Mouse (Mus musculus): ENCODE measurements around the gene Pnma1. TPM values are rescaled to one million over a fixed set of nuclear protein-coding genes. Genes with fewer than 3 reads are reported as not detected.

The Pnma1 gene
- total RNA-seq, 2 experiments from 2014 or later: 0.26 to 0.36 TPM

DNA sequence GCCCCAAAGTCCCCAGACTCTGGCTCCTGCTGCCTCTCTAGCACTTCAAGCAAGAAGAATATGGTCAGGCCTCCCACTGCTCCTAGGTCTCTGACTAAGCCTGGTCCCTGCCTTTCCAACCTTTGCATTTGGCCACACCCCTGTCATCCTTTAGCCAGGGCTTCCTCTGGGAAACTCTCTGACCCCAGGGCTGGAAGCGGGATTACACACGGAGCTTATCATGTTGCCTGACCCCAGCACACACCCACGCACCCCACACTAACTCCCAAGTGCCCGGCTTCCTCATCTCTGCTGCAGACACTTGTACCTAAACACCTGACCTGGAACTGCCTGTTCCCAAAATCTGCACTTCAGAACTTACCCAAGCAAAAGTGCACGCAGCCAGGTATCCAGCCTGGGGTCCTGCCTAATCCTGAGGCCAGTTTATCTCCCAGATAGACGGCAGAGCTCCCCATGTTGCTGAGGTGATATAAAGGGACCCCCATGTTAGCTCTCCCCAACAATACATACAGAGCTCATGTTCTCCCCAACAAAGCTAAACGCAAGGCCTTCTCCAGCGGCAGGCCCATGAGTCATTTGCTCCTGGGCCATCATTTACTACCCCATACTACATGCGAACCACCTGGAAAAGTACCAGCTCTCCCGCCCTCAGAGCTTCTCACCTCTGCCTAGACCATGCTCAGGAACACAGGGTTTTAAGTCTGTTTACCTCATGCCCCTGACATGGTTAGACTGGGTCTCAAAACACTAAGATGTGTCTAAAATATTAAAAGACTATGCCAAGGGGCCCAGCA, 30.6 kb upstream of the Pnma1 start:
- no peak for DNase-seq (ENCODE audit: low spot score in 2 of 2)

- no peak for DNase-seq (ENCODE audit: low spot score in 2 of 2)
Observed at GRCm38 (mm10) chr12:84178052-84178451, 29.8 kb upstream of the Pnma1 start.

DNA sequence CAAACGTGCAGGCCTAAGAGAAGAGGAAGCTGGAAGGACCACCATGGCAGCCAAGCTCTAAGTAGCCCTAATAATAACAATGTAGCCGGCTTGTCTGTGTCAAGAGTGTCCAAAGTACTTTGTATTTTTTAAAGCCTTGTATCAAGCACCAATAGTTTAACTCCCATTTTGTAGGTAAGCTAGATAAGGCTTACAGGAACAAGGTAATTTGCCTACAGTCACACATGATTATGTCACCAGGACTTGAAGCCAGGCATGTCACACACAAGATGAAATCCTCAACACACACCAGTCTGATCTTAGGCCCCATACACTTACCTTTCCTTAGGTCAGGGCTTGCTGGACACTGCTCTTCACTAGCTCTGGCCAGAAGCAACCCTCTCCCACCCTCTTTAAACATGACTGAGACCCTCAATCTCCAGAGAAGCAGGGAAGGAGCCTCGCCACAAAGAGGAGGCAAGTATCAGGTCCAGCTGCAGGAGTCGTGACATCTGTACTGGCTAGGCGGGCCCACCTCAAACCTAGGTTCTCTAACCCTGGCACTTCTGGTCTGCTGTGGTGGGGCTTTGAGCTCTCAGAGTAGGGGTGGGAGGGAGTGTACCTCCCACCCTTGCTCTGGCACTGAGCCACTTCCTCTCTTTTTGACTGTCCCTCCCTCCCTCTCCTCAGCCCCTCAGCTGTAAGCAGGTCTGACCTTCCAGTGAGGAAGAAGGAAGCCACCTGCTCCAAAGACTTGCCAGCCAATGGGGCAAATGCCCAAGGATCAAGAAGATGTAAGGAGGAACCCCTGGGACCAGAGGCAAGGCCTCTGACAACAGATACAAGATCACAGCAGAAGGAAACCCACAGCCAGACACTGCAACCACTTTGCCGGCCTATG, 28.8 kb upstream of the Pnma1 start:
- DNase-seq (ENCODE audit: low spot score in 2 of 2): no peak

GRCm38 (mm10) chr12:84176126-84176769, 28.0 kb upstream of the Pnma1 start:
- DNase-seq (ENCODE audit: low spot score in 2 of 2): no peak

GRCm38 (mm10) chr12:84175659-84176061, 27.4 kb upstream of the Pnma1 start:
- peak; percentile 84 to 86 for DNase-seq (ENCODE audit: low spot score in 2 of 2)

- DNase-seq (ENCODE audit: low spot score in 2 of 2): peak in 1 of 2 experiments; percentile 46
Observed at GRCm38 (mm10) chr12:84174871-84175270, 26.6 kb upstream of the Pnma1 start.

DNA sequence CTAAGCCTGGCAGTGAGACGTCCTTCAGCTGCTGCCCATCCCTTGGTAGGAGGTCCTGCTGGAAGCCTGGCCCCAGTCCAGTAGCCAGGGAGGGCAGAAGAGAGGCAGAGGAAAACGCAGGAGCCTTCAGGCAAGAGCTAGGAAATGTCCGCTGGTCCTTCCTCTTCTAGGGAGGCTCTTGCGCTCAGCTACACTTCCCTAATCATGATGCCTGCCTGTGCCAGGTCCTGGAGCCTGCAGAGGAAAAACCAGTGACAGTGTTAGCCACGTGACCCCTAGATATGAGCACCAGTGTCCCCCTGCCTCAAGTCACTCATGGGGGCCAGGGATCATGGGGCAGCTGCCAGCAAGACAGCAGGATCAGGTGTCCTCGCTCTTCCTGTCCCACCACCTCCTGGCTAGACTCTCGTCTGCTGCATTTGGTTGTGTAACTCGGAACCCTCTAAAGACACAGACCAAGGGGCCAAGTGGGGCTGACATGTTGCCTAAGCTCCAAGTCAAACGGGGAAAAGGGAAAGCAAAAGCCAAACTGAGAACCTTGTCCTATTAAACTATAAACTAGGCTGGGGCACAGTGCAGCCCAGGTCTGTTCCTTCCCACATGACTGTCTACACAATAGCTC, 26.0 kb upstream of the Pnma1 start:
- DNase-seq (ENCODE audit: low spot score in 2 of 2): peak in 1 of 2 experiments; percentile 53

GRCm38 (mm10) chr12:84173309-84173915, 25.1 kb upstream of the Pnma1 start:
- DNase-seq (ENCODE audit: low spot score in 2 of 2): no peak

GRCm38 (mm10) chr12:84172862-84173261, 24.6 kb upstream of the Pnma1 start:
- no peak for DNase-seq (ENCODE audit: low spot score in 2 of 2)

GRCm38 (mm10) chr12:84172216-84172615, 23.9 kb upstream of the Pnma1 start:
- DNase-seq (ENCODE audit: low spot score in 2 of 2): no peak

- DNase-seq (ENCODE audit: low spot score in 2 of 2): no peak
Observed at GRCm38 (mm10) chr12:84170610-84171009, 22.3 kb upstream of the Pnma1 start.

GRCm38 (mm10) chr12:84165631-84166373, 17.5 kb upstream of the Pnma1 start:
- no peak for DNase-seq (ENCODE audit: low spot score in 2 of 2)

DNA sequence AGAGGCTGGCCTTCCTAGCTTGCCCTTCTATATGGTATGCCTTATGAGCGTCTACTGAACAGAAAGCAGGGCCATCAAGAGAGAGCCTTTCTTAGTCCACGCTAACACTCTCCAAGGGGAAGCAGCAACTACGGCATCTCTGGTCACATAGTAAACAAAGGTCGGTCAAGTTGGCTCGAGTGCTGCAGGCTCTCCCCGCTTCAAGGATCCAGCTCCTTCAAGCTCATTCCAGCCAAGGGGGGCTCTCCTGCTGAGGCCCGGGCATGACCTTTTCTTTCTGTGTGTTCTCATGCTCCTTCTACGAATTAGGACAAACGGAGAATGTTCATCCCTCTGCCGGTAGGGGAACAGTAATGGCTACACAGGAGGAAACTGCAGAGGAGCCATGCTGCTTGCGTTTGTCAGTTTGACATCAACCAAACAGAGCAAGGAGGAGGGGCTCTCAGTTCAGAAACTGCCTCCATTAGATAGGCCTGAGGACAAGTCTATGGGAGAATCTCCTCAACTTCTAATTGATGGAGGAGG, 15.4 kb upstream of the Pnma1 start:
- no peak for DNase-seq (ENCODE audit: low spot score in 2 of 2)

- peak in 1 of 2 experiments; percentile 54 for DNase-seq (ENCODE audit: low spot score in 2 of 2)
Observed at GRCm38 (mm10) chr12:84163133-84163532, 14.8 kb upstream of the Pnma1 start.

DNA sequence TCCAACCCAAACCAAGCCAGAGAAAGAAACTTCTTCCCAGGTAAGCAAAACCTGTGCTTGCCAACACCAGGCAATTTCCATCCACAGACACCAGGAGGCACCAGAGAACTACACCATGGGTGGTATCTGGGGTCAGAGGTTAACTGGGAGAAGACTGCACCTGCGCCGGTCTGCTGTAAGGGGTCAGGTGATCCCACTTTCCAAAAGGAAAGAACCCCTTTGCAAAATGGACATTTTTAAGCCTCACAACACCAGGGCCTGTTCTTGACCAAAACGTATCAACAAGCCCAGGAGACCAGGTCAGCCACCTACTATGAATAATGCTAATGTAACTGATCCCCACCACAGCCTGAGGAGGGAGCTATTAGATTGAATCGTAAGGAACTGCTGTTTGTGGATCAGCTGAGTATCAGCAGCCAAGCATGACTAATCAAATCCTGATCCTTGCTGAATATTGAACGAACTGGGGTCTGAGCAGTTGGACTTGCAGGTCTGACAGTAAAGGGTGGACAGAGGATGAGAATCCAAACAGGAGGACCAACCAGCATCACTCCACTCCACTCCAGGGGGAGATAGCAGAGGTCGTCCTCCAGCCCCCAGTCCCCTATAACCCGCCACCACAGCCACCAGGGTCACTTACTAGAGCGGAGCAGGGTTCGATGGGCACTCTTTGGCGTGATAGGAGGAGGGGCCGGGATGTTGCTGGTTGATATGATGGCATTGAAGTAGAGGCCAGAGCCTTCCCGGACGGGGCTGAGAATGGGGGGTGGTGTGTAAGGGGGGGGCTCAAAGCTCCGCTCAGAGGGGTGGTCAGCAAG, 13.5 kb upstream of the Pnma1 start:
- peak in 1 of 2 experiments; percentile 23 for DNase-seq (ENCODE audit: low spot score in 2 of 2)

GRCm38 (mm10) chr12:84161116-84161515, 12.8 kb upstream of the Pnma1 start:
- peak in 1 of 2 experiments; percentile 17 for DNase-seq (ENCODE audit: low spot score in 2 of 2)

DNA sequence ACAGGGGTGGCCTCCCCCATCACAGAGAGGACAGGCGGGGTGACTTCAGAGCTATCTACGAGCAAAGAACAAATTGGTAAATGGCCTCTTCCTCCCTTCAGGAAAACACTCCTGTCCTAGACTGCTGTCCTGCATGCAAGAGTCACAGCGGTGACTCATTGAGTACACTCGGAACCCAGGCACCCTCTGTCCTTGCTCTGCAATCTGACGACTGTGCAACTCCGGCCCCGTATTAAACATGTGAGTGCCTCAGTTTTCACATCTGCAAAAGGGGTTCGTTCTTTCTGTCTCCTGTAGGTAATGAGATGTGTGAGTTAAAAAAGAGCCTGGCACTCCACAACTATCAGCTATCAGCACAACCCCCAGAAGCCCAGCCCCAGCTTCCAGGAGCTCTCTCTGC, 12.2 kb upstream of the Pnma1 start:
- DNase-seq (ENCODE audit: low spot score in 2 of 2): peak in 1 of 2 experiments; percentile 18

GRCm38 (mm10) chr12:84158156-84158555, 9.9 kb upstream of the Pnma1 start:
- peak in 1 of 2 experiments; percentile 18 for DNase-seq (ENCODE audit: low spot score in 2 of 2)

DNA sequence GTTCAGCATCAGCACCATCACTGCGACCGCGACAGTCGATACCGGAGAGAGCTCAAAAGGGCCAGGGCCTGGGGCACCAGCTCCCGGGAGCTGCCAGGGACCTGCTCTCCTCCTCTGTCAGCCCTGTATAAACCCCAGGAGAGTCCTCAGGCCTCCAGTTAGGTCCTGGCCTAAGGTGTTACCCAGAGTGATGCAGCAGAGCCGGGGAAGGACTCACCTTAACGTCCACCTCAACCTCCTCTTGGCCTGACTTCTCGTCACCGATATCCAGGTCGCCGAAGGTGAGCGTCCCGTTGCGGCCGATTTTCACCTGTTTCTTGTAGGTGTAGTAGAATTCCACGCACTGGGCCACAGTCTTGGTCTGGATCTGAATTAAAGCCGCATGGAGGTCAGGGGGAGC, 7.9 kb upstream of the Pnma1 start:
- no peak for DNase-seq (ENCODE audit: low spot score in 2 of 2)

Data from adrenal gland, adult 18-20 months (tissue).